8 mouse cellular contexts compared by ENCODE assay signal in genomic region chr19:5770311-5770710, GRCm38 (mm10). TPM values are rescaled to one million over a fixed set of nuclear protein-coding genes. Genes with fewer than 3 reads are reported as not detected.
A peak's percentile ranks its signal among the peaks of the same experiment; 100 is the strongest.
DNase-seq lines count a peak whose midpoint lies in the region; ATAC-seq and TF ChIP-seq lines count a peak whose summit lies in the region.

No protein-coding gene starts in this region.

- H3K27ac ChIP-seq in kidney, adult 2 months (ENCODE audit: insufficient read depth, low read depth, low read length) = peak overlapping the region; percentile 82
- H3K27ac ChIP-seq in bone marrow macrophage, adult 2 months (ENCODE audit: insufficient read depth, low read depth, low read length) = peak overlapping the region; percentile 79; the same call in 1 of the 2 replicates
- H3K27ac ChIP-seq in hindbrain, embryonic 10.5 days = peak overlapping the region; percentile 95
- H3K27ac ChIP-seq in midbrain, embryonic 12.5 days (replicated peaks) = peak overlapping the region; percentile 71; the same call in 1 of the 2 replicates

- no peak for ATAC-seq in midbrain, embryonic 12.5 days (ENCODE audit: low FRiP score, low read depth)

- TF ChIP-seq POLR2A in kidney, adult 2 months (IDR thresholded peaks at IDR 0.05; ENCODE audit: low read depth, low read length) = no peak
- no peak for TF ChIP-seq POLR2A in bone marrow macrophage, adult 2 months (IDR thresholded peaks at IDR 0.05; ENCODE audit: borderline replicate concordance, low read depth, low read length)

- no peaks in the 10 kb centered on the region for H3K9me3 ChIP-seq in hindbrain, embryonic 10.5 days
- H3K9me3 ChIP-seq in midbrain, embryonic 12.5 days = no peaks in the 10 kb centered on the region

- H3K4me2 ChIP-seq in midbrain, embryonic 12.5 days (replicated peaks) = peak overlapping the region; percentile 88

- peak overlapping the region; percentile 78 for H3K4me3 ChIP-seq in kidney, adult 2 months (ENCODE audit: insufficient read depth, low read depth, low read length)
- H3K4me3 ChIP-seq in bone marrow macrophage, adult 2 months (ENCODE audit: insufficient read depth, low read length) = peak overlapping the region; percentile 80
- peak overlapping the region; percentile 95 for H3K4me3 ChIP-seq in hindbrain, embryonic 10.5 days
- peak overlapping the region; percentile 64 for H3K4me3 ChIP-seq in midbrain, embryonic 12.5 days

- peaks cover 3% of the 10 kb centered on the region for H3K36me3 ChIP-seq in kidney, adult 2 months (ENCODE audit: control insufficient read depth, insufficient read depth, low read length)
- peaks cover 49% of the 10 kb centered on the region for H3K36me3 ChIP-seq in hindbrain, embryonic 10.5 days
- peaks cover 45% of the 10 kb centered on the region for H3K36me3 ChIP-seq in midbrain, embryonic 12.5 days

- no peak for TF ChIP-seq CTCF in kidney, adult 2 months (conservative IDR thresholded peaks at IDR 0.05; ENCODE audit: insufficient read depth, insufficient read length, low read depth, low read length)
- no peak for TF ChIP-seq CTCF in bone marrow macrophage, adult 2 months (IDR thresholded peaks at IDR 0.05; ENCODE audit: low read depth, low read length)

- no peaks in the 10 kb centered on the region for H3K27me3 ChIP-seq in kidney, adult 2 months (replicated peaks; ENCODE audit: control insufficient read depth, insufficient read depth, low read length)
- H3K27me3 ChIP-seq in hindbrain, embryonic 10.5 days (ENCODE audit: insufficient read depth, poor library complexity, severe bottlenecking) = no peaks in the 10 kb centered on the region
- H3K27me3 ChIP-seq in midbrain, embryonic 12.5 days = no peaks in the 10 kb centered on the region

- peaks cover 5% of the 10 kb centered on the region; the same call in 1 of the 2 replicates for H3K4me1 ChIP-seq in kidney, adult 2 months (ENCODE audit: control insufficient read depth, insufficient read depth, low read length)
- peaks cover 8% of the 10 kb centered on the region for H3K4me1 ChIP-seq in bone marrow macrophage, adult 2 months (ENCODE audit: control insufficient read depth, insufficient read depth, low read length)
- H3K4me1 ChIP-seq in hindbrain, embryonic 10.5 days (replicated peaks) = peaks cover 24% of the 10 kb centered on the region
- peaks cover 17% of the 10 kb centered on the region for H3K4me1 ChIP-seq in midbrain, embryonic 12.5 days

- 28% methylated on average over 9 of the region's 9 CpGs for WGBS in kidney, adult 2 months
- 60% methylated on average over 9 of the region's 9 CpGs for WGBS in hindbrain, embryonic 10.5 days
- 54% methylated on average over 9 of the region's 9 CpGs for WGBS in midbrain, embryonic 12.5 days

- no peak for DNase-seq in kidney, adult 2 months
- no peak for DNase-seq in kidney, adult 11 months
- DNase-seq in hindbrain, embryonic 10.5 days (ENCODE audit: low spot score) = no peak
- no peak for DNase-seq in layer of hippocampus, postnatal 10 days (ENCODE audit: low spot score in 2 of 2)
- no peak for DNase-seq in left cerebral cortex, adult 9 months (ENCODE audit: low spot score in 2 of 2)
- DNase-seq in right cerebral cortex, postnatal 4 days = no peak

- H3K9ac ChIP-seq in midbrain, embryonic 12.5 days (replicated peaks) = peak overlapping the region; percentile 77

RNA-seq across cellular contexts. Expression of gene Scyl1, which starts 0.9 kb away (rescaled TPM):
- 107 and 134 TPM in 2 replicates for polyA plus RNA-seq in kidney, adult 2 months (2012; rRNA removed)
- 46.7 and 48.3 TPM in 2 replicates for polyA plus RNA-seq in bone marrow macrophage, adult 2 months (2012; ENCODE audit: insufficient read depth, insufficient read length, missing spikeins)
- 68.2 and 69.5 TPM in 2 replicates for polyA plus RNA-seq in hindbrain, embryonic 10.5 days (2016; fragmentation: Nextera tagmentation; extraction: Ambion mirVana)
- polyA plus RNA-seq in midbrain, embryonic 12.5 days (2016; fragmentation: Nextera tagmentation; extraction: Ambion mirVana) = 63.6 and 68.4 TPM in 2 replicates
- total RNA-seq in layer of hippocampus, postnatal 10 days (2021) = 10 to 100 TPM; 67.3 to 72.8 TPM

RNA-seq across cellular contexts. Expression of gene Ltbp3, which starts 29.6 kb away (rescaled TPM):
- 52.8 and 61.8 TPM in 2 replicates for polyA plus RNA-seq in kidney, adult 2 months (2012; rRNA removed)
- 11.4 and 15.7 TPM in 2 replicates for polyA plus RNA-seq in bone marrow macrophage, adult 2 months (2012; ENCODE audit: insufficient read depth, insufficient read length, missing spikeins)
- 2.7 and 6.9 TPM in 2 replicates for polyA plus RNA-seq in hindbrain, embryonic 10.5 days (2016; fragmentation: Nextera tagmentation; extraction: Ambion mirVana)
- 7.9 and 9.1 TPM in 2 replicates for polyA plus RNA-seq in midbrain, embryonic 12.5 days (2016; fragmentation: Nextera tagmentation; extraction: Ambion mirVana)
- 10 to 100 TPM; 33.4 to 35.4 TPM for total RNA-seq in layer of hippocampus, postnatal 10 days (2021)

RNA-seq across cellular contexts. Expression of gene Fam89b, which starts 40.9 kb away (rescaled TPM):
- 93.8 and 122 TPM in 2 replicates for polyA plus RNA-seq in kidney, adult 2 months (2012; rRNA removed)
- polyA plus RNA-seq in bone marrow macrophage, adult 2 months (2012; ENCODE audit: insufficient read depth, insufficient read length, missing spikeins) = 167 and 176 TPM in 2 replicates
- 149 and 192 TPM in 2 replicates for polyA plus RNA-seq in hindbrain, embryonic 10.5 days (2016; fragmentation: Nextera tagmentation; extraction: Ambion mirVana)
- polyA plus RNA-seq in midbrain, embryonic 12.5 days (2016; fragmentation: Nextera tagmentation; extraction: Ambion mirVana) = 175 and 186 TPM in 2 replicates
- 10 to 100 TPM; 44.4 to 46.5 TPM for total RNA-seq in layer of hippocampus, postnatal 10 days (2021)

RNA-seq across cellular contexts. Expression of gene Ehbp1l1, which starts 44.2 kb away (rescaled TPM):
- 19.3 and 20.1 TPM in 2 replicates for polyA plus RNA-seq in kidney, adult 2 months (2012; rRNA removed)
- 123 and 125 TPM in 2 replicates for polyA plus RNA-seq in bone marrow macrophage, adult 2 months (2012; ENCODE audit: insufficient read depth, insufficient read length, missing spikeins)
- 9.7 and 10.1 TPM in 2 replicates for polyA plus RNA-seq in hindbrain, embryonic 10.5 days (2016; fragmentation: Nextera tagmentation; extraction: Ambion mirVana)
- 8.2 and 9.1 TPM in 2 replicates for polyA plus RNA-seq in midbrain, embryonic 12.5 days (2016; fragmentation: Nextera tagmentation; extraction: Ambion mirVana)
- 10 to 100 TPM; 33.4 to 41.1 TPM for total RNA-seq in layer of hippocampus, postnatal 10 days (2021)
